Mouse (Mus musculus): ENCODE results near the gene Snrnp25. TPM values are rescaled to one million over a fixed set of nuclear protein-coding genes. Genes with fewer than 3 reads are reported as not detected.
A peak's percentile ranks its signal among the peaks of the same experiment; 100 is the strongest.
"Not testable (repeated sequence)": the region's sequence is repeated elsewhere in the genome, so short reads cannot be mapped to it uniquely, and the experiment has no call there.

Gene Snrnp25
- polyA plus RNA-seq, 1 experiment from 2014 or later = 58.7 TPM

GRCm38 (mm10) chr11:32196727-32197126 is 8.5 kb upstream of the Snrnp25 start:
- no peak for ATAC-seq (ENCODE audit: low FRiP score, low read depth)
- H3K27me3 ChIP-seq = peaks cover 7% of the 10 kb centered on the region; the same call in 1 of the 2 replicates
- no peaks in the 10 kb centered on the region for H3K36me3 ChIP-seq
- H3K27ac ChIP-seq = no peak overlapping the region
- no peaks in the 10 kb centered on the region for H3K9me3 ChIP-seq
- WGBS = 72% methylated on average over 6 of the region's 6 CpGs
- no peak overlapping the region for H3K4me3 ChIP-seq
- no peaks in the 10 kb centered on the region for H3K4me1 ChIP-seq
- H3K4me2 ChIP-seq (replicated peaks) = no peak overlapping the region
- no peak overlapping the region for H3K9ac ChIP-seq

- H3K4me1 ChIP-seq = no peaks in the 10 kb centered on the region
- ATAC-seq (ENCODE audit: low FRiP score, low read depth) = no peak
- 18% methylated on average over 3 of the region's 3 CpGs for WGBS
Measured at GRCm38 (mm10) chr11:32197766-32198165, 7.4 kb upstream of the Snrnp25 start.

GRCm38 (mm10) chr11:32198256-32198955 is 6.8 kb upstream of the Snrnp25 start:
- Histone ChIP-seq H3K4me3 (no peak overlapping the region), H3K4me1 (no peaks in the 10 kb centered on the region), H3K27me3 (peaks cover 7% of the 10 kb centered on the region; the same call in 1 of the 2 replicates), H3K36me3 (no peaks in the 10 kb centered on the region), H3K4me2 (replicated peaks) (no peak overlapping the region), H3K9me3 (no peaks in the 10 kb centered on the region), H3K27ac (no peak overlapping the region), H3K9ac (no peak overlapping the region)
- WGBS = 71% methylated on average over 13 of the region's 14 CpGs
- ATAC-seq (ENCODE audit: low FRiP score, low read depth) = no peak

More at GRCm38 (mm10) chr11:32197766-32198165, 7.4 kb upstream of the Snrnp25 start:
- Histone ChIP-seq H3K9me3 (no peaks in the 10 kb centered on the region), H3K27me3 (peaks cover 7% of the 10 kb centered on the region; the same call in 1 of the 2 replicates), H3K4me2 (replicated peaks) (no peak overlapping the region), H3K36me3 (no peaks in the 10 kb centered on the region), H3K4me3 (no peak overlapping the region), H3K9ac (no peak overlapping the region), H3K27ac (no peak overlapping the region)

DNA sequence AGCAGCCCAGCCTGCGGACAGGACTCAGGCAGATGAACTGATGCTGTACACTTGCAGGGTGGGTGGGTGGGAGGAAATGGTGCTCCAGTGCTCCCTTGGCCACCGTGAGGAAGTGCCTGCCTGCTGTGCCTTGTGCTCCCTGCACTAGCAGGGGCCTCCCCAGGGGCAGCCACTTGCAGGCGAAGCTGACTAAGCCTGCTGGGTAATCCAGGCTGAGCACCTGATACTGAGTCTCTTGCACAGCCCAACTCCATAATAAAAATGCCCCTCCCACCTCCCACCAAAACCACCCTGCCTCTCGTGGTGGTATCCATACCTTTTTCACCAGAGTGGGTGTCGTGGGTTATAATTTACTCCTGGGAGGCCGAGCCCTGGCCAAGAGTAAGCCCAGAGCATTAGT is 6.0 kb upstream of the Snrnp25 start:
- Histone ChIP-seq H3K9me3 (no peaks in the 10 kb centered on the region), H3K36me3 (no peaks in the 10 kb centered on the region), H3K27ac (no peak overlapping the region), H3K4me1 (no peaks in the 10 kb centered on the region), H3K27me3 (peaks cover 7% of the 10 kb centered on the region; the same call in 1 of the 2 replicates), H3K4me3 (no peak overlapping the region), H3K9ac (no peak overlapping the region), H3K4me2 (replicated peaks) (no peak overlapping the region)
- no peak for ATAC-seq (ENCODE audit: low FRiP score, low read depth)
- WGBS = 42% methylated on average over 6 of the region's 6 CpGs

GRCm38 (mm10) chr11:32200075-32200601 is 5.1 kb upstream of the Snrnp25 start, which contains the start of gene Il9r:
Gene Il9r (minus strand): TSS chr11:32200279.
- Histone ChIP-seq H3K9ac (no peak within 1 kb of the TSS), H3K4me1 (peaks cover 6% of the 10 kb centered on the region), H3K27ac (no peak within 1 kb of the TSS), H3K36me3 (no peaks in the 10 kb centered on the region), H3K4me3 (no peak within 1 kb of the TSS), H3K27me3 (peaks cover 7% of the 10 kb centered on the region; the same call in 1 of the 2 replicates), H3K9me3 (no peaks in the 10 kb centered on the region), H3K4me2 (replicated peaks) (no peak within 1 kb of the TSS)
- 72% methylated on average over 10 of the region's 10 CpGs for WGBS
- no peak for ATAC-seq (ENCODE audit: low FRiP score, low read depth)

DNA sequence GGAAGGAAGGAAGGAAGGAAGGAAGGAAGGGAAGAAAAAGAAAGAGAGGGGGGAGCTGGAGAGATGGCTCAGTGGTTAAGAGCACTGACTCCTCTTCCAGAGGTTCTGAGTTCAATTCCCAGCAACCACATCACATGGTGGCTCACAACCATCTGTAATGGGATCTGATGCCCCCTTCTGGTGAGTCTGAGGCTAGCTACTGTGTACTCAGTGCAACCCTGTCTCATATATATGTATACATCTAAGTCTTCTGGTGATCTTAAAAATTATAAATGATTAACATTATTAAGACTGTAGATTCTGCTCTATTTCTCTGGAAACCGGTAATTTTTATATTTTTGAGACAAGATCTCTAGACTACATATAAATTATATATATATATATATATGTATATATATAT is 4.2 kb upstream of the Snrnp25 start:
- H3K9ac ChIP-seq; H3K27ac ChIP-seq; H3K4me2 ChIP-seq (replicated peaks); H3K36me3 ChIP-seq; H3K9me3 ChIP-seq; H3K27me3 ChIP-seq; H3K4me3 ChIP-seq; ATAC-seq (ENCODE audit: low FRiP score, low read depth): not testable (repeated sequence)
- H3K4me1 ChIP-seq = peaks cover 10% of the 10 kb centered on the region
- WGBS = 63% methylated on average over 1 of the region's 1 CpGs

GRCm38 (mm10) chr11:32201922-32202685 is 3.1 kb upstream of the Snrnp25 start:
- no peak for ATAC-seq (ENCODE audit: low FRiP score, low read depth)
- 80% methylated on average over 11 of the region's 11 CpGs for WGBS
- Histone ChIP-seq H3K36me3 (peaks cover 1% of the 10 kb centered on the region; the same call in 1 of the 2 replicates), H3K27ac (no peak overlapping the region), H3K4me1 (peaks cover 13% of the 10 kb centered on the region), H3K27me3 (0 out of 2 replicates have a peak, but pooled peaks cover 2% of the 10 kb centered on the region), H3K4me2 (replicated peaks) (no peak overlapping the region), H3K9ac (no peak overlapping the region), H3K4me3 (no peak overlapping the region), H3K9me3 (no peaks in the 10 kb centered on the region)

DNA sequence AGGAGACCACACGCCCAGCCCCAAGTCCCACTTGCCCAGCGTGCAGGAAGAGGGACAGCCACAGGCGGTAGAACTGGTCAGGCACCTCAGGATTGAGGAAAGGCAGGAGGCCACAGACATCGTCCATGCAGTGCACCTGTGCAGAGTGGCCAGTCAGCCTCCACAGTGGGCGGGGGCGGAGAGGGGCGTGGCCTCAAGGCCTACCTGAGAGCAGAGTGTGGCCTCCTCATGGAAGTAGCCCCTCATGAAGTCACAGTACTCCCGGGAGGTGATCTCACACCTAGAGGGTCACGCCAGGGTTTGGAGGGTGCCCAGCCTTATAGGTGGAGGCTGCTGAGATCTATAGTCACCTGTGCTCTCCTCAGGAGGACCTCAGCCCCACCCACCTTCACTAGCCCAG is 5.4 kb downstream of the Snrnp25 start:
- Histone ChIP-seq H3K36me3 (peaks cover 87% of the 10 kb centered on the region), H3K9me3 (no peaks in the 10 kb centered on the region), H3K4me2 (replicated peaks) (no peak overlapping the region), H3K4me1 (peaks cover 7% of the 10 kb centered on the region), H3K27ac (no peak overlapping the region), H3K27me3 (no peaks in the 10 kb centered on the region), H3K9ac (no peak overlapping the region), H3K4me3 (no peak overlapping the region)
- WGBS = 91% methylated on average over 9 of the region's 9 CpGs
- peak; percentile 20; the same call in 1 of the 2 replicates for ATAC-seq (ENCODE audit: low FRiP score, low read depth)

GRCm38 (mm10) chr11:32215372-32216162 is 10.4 kb downstream of the Snrnp25 start:
- Histone ChIP-seq H3K36me3 (peaks cover 60% of the 10 kb centered on the region), H3K4me1 (peaks cover 36% of the 10 kb centered on the region), H3K4me2 (replicated peaks) (no peak overlapping the region), H3K27ac (no peak overlapping the region), H3K9ac (no peak overlapping the region), H3K27me3 (no peaks in the 10 kb centered on the region), H3K4me3 (no peak overlapping the region), H3K9me3 (no peaks in the 10 kb centered on the region)
- ATAC-seq (ENCODE audit: low FRiP score, low read depth) = no peak
- WGBS = 93% methylated on average over 18 of the region's 18 CpGs

GRCm38 (mm10) chr11:32216851-32217250 is 11.6 kb downstream of the Snrnp25 start:
- Histone ChIP-seq H3K9ac (peak overlapping the region; percentile 25; the same call in 1 of the 2 replicates), H3K27me3 (no peaks in the 10 kb centered on the region), H3K4me2 (replicated peaks) (no peak overlapping the region), H3K9me3 (no peaks in the 10 kb centered on the region), H3K4me1 (peaks cover 43% of the 10 kb centered on the region), H3K36me3 (peaks cover 47% of the 10 kb centered on the region), H3K4me3 (no peak overlapping the region), H3K27ac (no peak overlapping the region)
- 19% methylated on average over 8 of the region's 8 CpGs for WGBS
- ATAC-seq (ENCODE audit: low FRiP score, low read depth) = no peak

DNA sequence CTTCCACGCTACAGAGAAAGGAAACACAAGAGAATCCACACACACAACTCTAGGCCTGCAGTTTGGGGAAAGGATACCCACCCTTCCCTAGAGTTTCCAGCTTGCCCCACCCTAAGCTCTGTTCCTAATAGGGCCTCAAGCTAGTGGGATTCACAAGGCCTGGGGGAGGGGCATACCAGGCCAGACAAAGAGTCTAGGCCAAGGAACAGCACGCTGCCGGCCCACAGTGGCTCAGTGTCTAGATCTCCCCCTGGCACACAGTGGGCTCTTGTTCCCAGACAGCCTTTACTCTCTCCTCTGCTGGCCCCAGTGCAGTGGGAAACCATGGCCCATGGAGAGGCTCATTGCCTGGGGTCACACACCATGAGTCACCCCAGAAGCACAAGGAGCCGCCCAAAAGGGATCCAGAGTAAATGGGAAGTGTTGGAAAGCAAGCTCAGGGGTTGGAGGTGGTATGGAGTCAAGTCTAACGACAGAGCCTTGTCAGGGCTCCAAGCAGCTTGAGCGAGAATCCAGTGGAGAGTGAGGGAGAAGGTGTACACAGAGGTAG is 13.4 kb downstream of the Snrnp25 start:
- H3K4me3 ChIP-seq = no peak overlapping the region
- H3K4me2 ChIP-seq (replicated peaks) = peak overlapping the region; percentile 11; the same call in 1 of the 2 replicates
- H3K27me3 ChIP-seq = no peaks in the 10 kb centered on the region
- peak overlapping the region; percentile 56 for H3K9ac ChIP-seq
- 0 out of 2 replicates have a peak overlapping the region, but pooled peaks have one; percentile 52 for H3K27ac ChIP-seq
- peaks cover 30% of the 10 kb centered on the region for H3K36me3 ChIP-seq
- H3K9me3 ChIP-seq = no peaks in the 10 kb centered on the region
- no peak for ATAC-seq (ENCODE audit: low FRiP score, low read depth)
- 59% methylated on average over 6 of the region's 6 CpGs for WGBS
- H3K4me1 ChIP-seq = peaks cover 57% of the 10 kb centered on the region

Data from limb, embryonic 13.5 days (tissue).